Mouse (Mus musculus) liver, embryonic 13.5 days (tissue): ENCODE results near the gene H2-M5. TPM values are rescaled to one million over a fixed set of nuclear protein-coding genes. Genes with fewer than 3 reads are reported as not detected.
"Not testable (repeated sequence)": the region's sequence is repeated elsewhere in the genome, so short reads cannot be mapped to it uniquely, and the experiment has no call there.

Experiments used
- ATAC-seq: fragments of 200-750 bp; cut with Nextera tagmentation; 2 replicates; pipeline ENCODE4 v1.8.0; 2017; ENCODE audit warnings: low read depth, mild to moderate bottlenecking, moderate number of reproducible peaks, moderate library complexity
- DNase-seq: peaks from one replicate; pipeline ENCODE4 v3.0.0; 2022
- H3K27ac ChIP-seq: fragments of 300-500 bp; sonication (generic); 2 replicates; pipeline ENCODE4 v1.5.1; 2015; ENCODE audit warnings: moderate library complexity, mild to moderate bottlenecking, inconsistent platforms
- H3K27me3 ChIP-seq: fragments of 300-500 bp; sonication (generic); 2 replicates; pipeline ENCODE4 v1.6.1; 2015; ENCODE audit warnings: mild to moderate bottlenecking, inconsistent platforms
- H3K36me3 ChIP-seq: fragments of 300-500 bp; sonication (generic); 2 replicates; pipeline ENCODE4 v1.6.1; 2015; ENCODE audit warnings: mild to moderate bottlenecking, inconsistent platforms
- H3K4me1 ChIP-seq: fragments of 300-500 bp; sonication (generic); replicated peaks from 2 replicates; pipeline ENCODE4 v1.6.1; 2015; ENCODE audit warnings: inconsistent platforms
- H3K4me2 ChIP-seq: fragments of 300-500 bp; sonication (generic); 2 replicates; pipeline ENCODE4 v1.6.1; 2015; ENCODE audit warnings: inconsistent platforms, mild to moderate bottlenecking, moderate library complexity
- H3K4me3 ChIP-seq: fragments of 300-500 bp; sonication (generic); replicated peaks from 2 replicates; pipeline ENCODE4 v1.5.1; 2015; ENCODE audit warnings: mild to moderate bottlenecking, inconsistent platforms
- H3K9ac ChIP-seq: fragments of 300-500 bp; sonication (generic); 2 replicates; pipeline ENCODE4 v1.6.1; 2015; ENCODE audit warnings: mild to moderate bottlenecking, inconsistent platforms
- H3K9me3 ChIP-seq: fragments of 300-500 bp; sonication (generic); replicated peaks from 2 replicates; pipeline ENCODE4 v1.6.1; 2016; ENCODE audit warnings: inconsistent platforms
- WGBS: fragments of 180-500 bp; shearing (Covaris S2); methylation state at CpG from one replicate; pipeline ENCODE4 v1.1.7; 2015; ENCODE audit not compliant: insufficient replicate concordance; 5-methylcytosine and 5-hydroxymethylcytosine counted together
- polyA plus RNA-seq: library from polyadenylated mRNA; unstranded; fragments of >200 nt; fragmentation: Nextera tagmentation; extraction: Ambion mirVana; gene quantifications from 2 replicates; pipeline ENCODE4 v1.2.1, GENCODE M21; 2015

Gene H2-M5
- polyA plus RNA-seq, 1 experiment from 2014 or later: not detected

GRCm38 (mm10) chr17:36992336-36993104 lies 3.2 kb upstream of the H2-M5 start:
- Histone ChIP-seq H3K27me3 (peaks cover 25% of the 10 kb centered on the region), H3K9ac (no peak overlapping the region), H3K36me3 (no peaks in the 10 kb centered on the region), H3K27ac (no peak overlapping the region), H3K4me2 (no peak overlapping the region), H3K4me1 (no peaks in the 10 kb centered on the region), H3K9me3 (no peaks in the 10 kb centered on the region), H3K4me3 (no peak overlapping the region)
- ATAC-seq: no peak
- DNase-seq: no peak
- WGBS: 11% methylated on average over 3 of the region's 3 CpGs

- not testable (repeated sequence) for H3K4me1 ChIP-seq, H3K4me3 ChIP-seq, H3K9me3 ChIP-seq, H3K27ac ChIP-seq, H3K4me2 ChIP-seq, H3K9ac ChIP-seq, DNase-seq, ATAC-seq, H3K36me3 ChIP-seq
- WGBS: 79% methylated on average over 6 of the region's 6 CpGs
- peaks cover 38% of the 10 kb centered on the region for H3K27me3 ChIP-seq
Measured at GRCm38 (mm10) chr17:36990630-36991029, 1.3 kb upstream of the H2-M5 start.

GRCm38 (mm10) chr17:36988475-36988874 lies 862 bp downstream of the H2-M5 start:
- H3K4me3 ChIP-seq: no peak overlapping the region
- WGBS: 6% methylated on average over 24 of the region's 24 CpGs
- DNase-seq (no peak), ATAC-seq (no peak)
- no peak overlapping the region for H3K4me2 ChIP-seq
- H3K4me1 ChIP-seq: no peaks in the 10 kb centered on the region
- no peaks in the 10 kb centered on the region for H3K9me3 ChIP-seq
- H3K9ac ChIP-seq: no peak overlapping the region
- peaks cover 42% of the 10 kb centered on the region for H3K27me3 ChIP-seq
- no peak overlapping the region for H3K27ac ChIP-seq
- no peaks in the 10 kb centered on the region for H3K36me3 ChIP-seq

- no peak overlapping the region for H3K27ac ChIP-seq
- DNase-seq (no peak), ATAC-seq (no peak)
- no peak overlapping the region for H3K4me2 ChIP-seq
- peaks cover 52% of the 10 kb centered on the region for H3K27me3 ChIP-seq
- H3K36me3 ChIP-seq: no peaks in the 10 kb centered on the region
- 32% methylated on average over 5 of the region's 5 CpGs for WGBS
- no peak overlapping the region for H3K4me3 ChIP-seq
- H3K9ac ChIP-seq: no peak overlapping the region
- H3K9me3 ChIP-seq: no peaks in the 10 kb centered on the region
- H3K4me1 ChIP-seq: peaks cover 3% of the 10 kb centered on the region; the same call in 1 of the 2 replicates
Measured at GRCm38 (mm10) chr17:36982253-36983155, 6.8 kb downstream of the H2-M5 start.

- peak overlapping the region; percentile 37 for H3K4me2 ChIP-seq
- H3K4me3 ChIP-seq: no peak overlapping the region
- no peak overlapping the region for H3K27ac ChIP-seq
- DNase-seq (no peak), ATAC-seq (no peak)
- no peak overlapping the region for H3K9ac ChIP-seq
- 8% methylated on average over 4 of the region's 4 CpGs for WGBS
- no peaks in the 10 kb centered on the region for H3K9me3 ChIP-seq
- H3K36me3 ChIP-seq: no peaks in the 10 kb centered on the region
- H3K4me1 ChIP-seq: peaks cover 3% of the 10 kb centered on the region; the same call in 1 of the 2 replicates
- peaks cover 46% of the 10 kb centered on the region for H3K27me3 ChIP-seq
Measured at GRCm38 (mm10) chr17:36981845-36982244, 7.5 kb downstream of the H2-M5 start.

- Histone ChIP-seq H3K9me3 (no peaks in the 10 kb centered on the region), H3K4me3 (no peak within 1 kb of the TSS), H3K9ac (no peak within 1 kb of the TSS), H3K4me2 (peak within 1 kb of the TSS; percentile 37), H3K27me3 (peaks cover 40% of the 10 kb centered on the region), H3K27ac (no peak within 1 kb of the TSS), H3K4me1 (peaks cover 3% of the 10 kb centered on the region; the same call in 1 of the 2 replicates), H3K36me3 (no peaks in the 10 kb centered on the region)
- ATAC-seq (no peak), DNase-seq (no peak)
- WGBS: 7% methylated on average over 18 of the region's 18 CpGs
Measured at GRCm38 (mm10) chr17:36981221-36981813, 8.0 kb downstream of the H2-M5 start, which contains the start of gene 2410137M14Rik. Gene 2410137M14Rik, minus strand, starts transcription at chr17:36981237.

GRCm38 (mm10) chr17:36973271-36973787 lies 16.0 kb downstream of the H2-M5 start:
- Histone ChIP-seq H3K4me3 (no peak overlapping the region), H3K4me2 (no peak overlapping the region), H3K9me3 (no peaks in the 10 kb centered on the region), H3K36me3 (no peaks in the 10 kb centered on the region), H3K27me3 (no peaks in the 10 kb centered on the region), H3K9ac (no peak overlapping the region), H3K4me1 (no peaks in the 10 kb centered on the region), H3K27ac (no peak overlapping the region)
- WGBS: 47% methylated on average over 8 of the region's 8 CpGs
- DNase-seq: no peak
- ATAC-seq: no peak

GRCm38 (mm10) chr17:36972791-36973190 lies 16.5 kb downstream of the H2-M5 start:
- ATAC-seq (no peak), DNase-seq (no peak)
- H3K27me3 ChIP-seq: no peaks in the 10 kb centered on the region
- H3K9ac ChIP-seq: no peak overlapping the region
- no peak overlapping the region for H3K27ac ChIP-seq
- H3K4me2 ChIP-seq: no peak overlapping the region
- 28% methylated on average over 3 of the region's 3 CpGs for WGBS
- no peaks in the 10 kb centered on the region for H3K36me3 ChIP-seq
- no peaks in the 10 kb centered on the region for H3K9me3 ChIP-seq
- H3K4me1 ChIP-seq: no peaks in the 10 kb centered on the region
- no peak overlapping the region for H3K4me3 ChIP-seq

- ATAC-seq: no peak
- Histone ChIP-seq H3K36me3 (no peaks in the 10 kb centered on the region), H3K27me3 (no peaks in the 10 kb centered on the region), H3K9me3 (no peaks in the 10 kb centered on the region), H3K4me1 (no peaks in the 10 kb centered on the region), H3K4me2 (no peak overlapping the region), H3K27ac (no peak overlapping the region), H3K4me3 (no peak overlapping the region), H3K9ac (no peak overlapping the region)
- 63% methylated on average over 6 of the region's 6 CpGs for WGBS
- DNase-seq: no peak
Measured at GRCm38 (mm10) chr17:36971172-36971850, 18.0 kb downstream of the H2-M5 start.

- no peak overlapping the region for H3K4me3 ChIP-seq
- 70% methylated on average over 14 of the region's 14 CpGs for WGBS
- DNase-seq: no peak
- no peak overlapping the region for H3K9ac ChIP-seq
- no peaks in the 10 kb centered on the region for H3K36me3 ChIP-seq
- ATAC-seq: peak; percentile 60; the same call in 1 of the 2 replicates
- no peaks in the 10 kb centered on the region for H3K27me3 ChIP-seq
- H3K9me3 ChIP-seq: no peaks in the 10 kb centered on the region
- H3K4me1 ChIP-seq: no peaks in the 10 kb centered on the region
- no peak overlapping the region for H3K4me2 ChIP-seq
- no peak overlapping the region for H3K27ac ChIP-seq
Measured at GRCm38 (mm10) chr17:36970316-36970890, 18.9 kb downstream of the H2-M5 start.
